Mouse (Mus musculus): ENCODE data around the gene Zbtb32.

DNA sequence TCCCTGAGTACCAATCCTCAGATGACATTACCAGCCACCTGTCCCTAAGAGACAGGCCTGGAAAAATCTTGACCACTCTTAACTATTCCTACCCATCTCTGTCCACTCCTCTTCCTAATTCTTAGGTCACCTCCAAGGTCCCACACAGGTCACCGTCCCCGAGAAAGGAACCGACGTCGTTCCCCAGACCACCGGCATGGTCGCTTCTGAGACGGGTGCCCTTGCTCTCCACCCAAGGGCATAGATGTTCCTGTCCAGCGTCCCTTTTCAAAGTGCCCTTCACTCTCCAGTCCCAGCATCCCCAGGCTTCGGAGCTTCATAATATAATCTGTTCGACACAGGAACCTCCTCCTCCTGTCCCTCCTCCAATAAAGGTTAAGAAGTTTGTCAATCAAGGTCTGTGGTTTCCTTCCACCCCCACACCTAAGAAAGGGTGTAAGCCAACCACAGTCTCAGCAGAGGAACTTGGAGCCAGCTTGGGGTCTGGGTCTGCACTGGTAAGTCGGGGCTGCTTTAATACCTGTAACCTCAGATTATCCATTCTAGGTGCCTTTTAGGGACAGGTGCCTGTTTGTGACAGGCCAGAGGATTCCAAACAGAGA, 33.6 kb downstream of the Zbtb32 start, which contains the start of gene Igflr1:
- TF ChIP-seq CTCF (IDR thresholded peaks at IDR 0.05; ENCODE audit: extremely low read depth, insufficient read length, insufficient replicate concordance, low read depth, low read length) (no peak), POLR2A (IDR thresholded peaks at IDR 0.05; ENCODE audit: low read depth, low read length) (no peak)

All from small intestine, adult 2 months (tissue).